Mouse (Mus musculus): ENCODE data around the gene Mipol1. TPM values are rescaled to one million over a fixed set of nuclear protein-coding genes. Genes with fewer than 3 reads are reported as not detected.

The Mipol1 gene
- polyA plus RNA-seq, 1 experiment from 2014 or later = 4.0 TPM

DNA sequence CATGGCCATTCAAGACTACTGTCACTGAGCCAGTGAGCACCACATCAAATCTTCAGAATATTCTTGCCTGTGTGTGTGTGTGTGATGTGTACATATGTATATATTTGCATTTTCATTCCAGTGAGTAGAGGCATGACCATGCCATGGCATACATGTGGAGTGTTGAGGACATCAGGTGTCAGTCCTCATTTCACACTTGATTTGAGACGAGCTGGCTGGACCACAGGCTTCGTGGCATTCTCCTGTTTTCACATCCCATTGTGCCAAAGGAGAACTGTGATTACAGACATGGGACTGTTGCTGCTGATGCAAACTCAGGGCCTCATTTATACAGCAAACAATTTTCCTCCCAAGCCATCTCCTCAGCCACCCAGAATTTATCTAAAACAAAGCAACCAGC, 132.5 kb downstream of the Mipol1 start:
- H3K4me3 ChIP-seq (ENCODE audit: low read depth, low read length) = no peak overlapping the region
- no peak overlapping the region for H3K27ac ChIP-seq (ENCODE audit: low read depth, low read length)

DNA sequence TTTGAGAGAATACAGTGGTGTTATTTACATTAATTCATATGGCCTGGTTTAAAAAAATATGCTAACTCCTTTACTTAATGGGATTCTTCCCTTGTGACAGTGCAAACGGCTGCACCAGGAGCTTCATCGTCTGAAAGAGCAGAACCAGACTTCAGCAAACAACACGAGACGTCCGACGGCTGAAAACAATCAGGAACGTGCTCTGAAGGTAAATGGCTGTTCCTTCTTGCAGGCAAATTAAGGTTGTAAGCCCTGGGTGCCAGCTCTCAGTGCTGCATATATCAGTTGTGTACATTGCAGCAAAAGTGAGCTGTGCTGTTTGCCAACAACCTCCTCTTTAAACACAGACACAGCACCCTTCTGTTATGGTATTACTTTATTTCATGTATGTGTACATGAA, 133.8 kb downstream of the Mipol1 start:
- no peaks in the 10 kb centered on the region for H3K4me1 ChIP-seq (replicated peaks; ENCODE audit: control insufficient read depth, insufficient read depth, low read length)

More for the DNA sequence above, 132.5 kb downstream of the Mipol1 start:
- no peaks in the 10 kb centered on the region for H3K27me3 ChIP-seq (replicated peaks; ENCODE audit: control insufficient read depth, insufficient read depth, low read length)
- no peak overlapping the region for H3K4me2 ChIP-seq (replicated peaks; ENCODE audit: low read depth)
- H3K9ac ChIP-seq (ENCODE audit: low read depth, low read length) = no peak overlapping the region
- H3K36me3 ChIP-seq (ENCODE audit: control insufficient read depth, insufficient read depth) = no peaks in the 10 kb centered on the region
- ATAC-seq = no peak
- H3K4me1 ChIP-seq (replicated peaks; ENCODE audit: control insufficient read depth, insufficient read depth, low read length) = no peaks in the 10 kb centered on the region
- WGBS = 93% methylated on average over 2 of the region's 2 CpGs
- no peaks in the 10 kb centered on the region for H3K9me3 ChIP-seq (ENCODE audit: control insufficient read depth)
- TF ChIP-seq CTCF (IDR thresholded peaks at IDR 0.05; ENCODE audit: low read depth) = no peak

DNA sequence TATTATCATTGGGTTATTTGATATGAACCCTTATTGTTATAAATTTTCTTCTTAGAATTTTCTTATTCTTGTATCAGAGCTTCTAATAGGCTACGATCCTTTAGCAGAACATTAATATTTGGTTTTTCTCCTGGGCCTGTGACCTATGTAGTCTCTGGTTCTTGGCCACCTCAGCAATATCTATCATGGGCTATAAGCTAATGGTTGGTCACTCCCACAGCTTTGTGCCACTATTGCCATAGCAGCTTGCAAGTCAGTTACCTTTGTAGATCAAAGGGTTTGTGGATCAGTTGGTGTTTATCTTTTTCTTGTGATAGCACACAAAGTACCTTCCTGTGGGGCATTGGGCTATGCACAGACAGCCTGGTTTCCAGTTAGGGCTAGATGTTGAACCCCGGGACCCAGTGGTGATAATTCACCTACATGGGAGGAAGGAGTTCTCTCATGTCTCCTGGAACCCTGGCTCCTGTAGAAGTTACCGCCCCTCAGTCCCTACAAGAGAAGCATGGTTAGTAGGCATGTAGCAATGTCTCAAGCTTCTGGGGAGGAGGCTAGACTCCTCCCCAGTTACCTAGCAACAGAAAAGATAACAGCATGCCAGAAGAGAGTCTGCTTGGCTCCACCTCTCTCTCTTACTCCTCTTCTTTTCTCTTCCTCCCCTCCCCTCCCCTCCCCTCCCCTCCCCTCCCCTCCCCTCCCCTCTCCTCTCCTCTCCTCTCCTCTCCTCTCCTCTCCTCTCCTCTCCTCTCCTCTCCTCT, 141.7 kb downstream of the Mipol1 start:
- H3K36me3 ChIP-seq (ENCODE audit: control insufficient read depth, insufficient read depth) = no peaks in the 10 kb centered on the region
- no peak overlapping the region for H3K27ac ChIP-seq (ENCODE audit: low read depth, low read length)
- H3K9me3 ChIP-seq (ENCODE audit: control insufficient read depth) = no peaks in the 10 kb centered on the region
- WGBS = 84% methylated on average over 3 of the region's 3 CpGs
- no peak for TF ChIP-seq CTCF (IDR thresholded peaks at IDR 0.05; ENCODE audit: low read depth)
- no peaks in the 10 kb centered on the region for H3K4me1 ChIP-seq (replicated peaks; ENCODE audit: control insufficient read depth, insufficient read depth, low read length)
- ATAC-seq = no peak
- H3K27me3 ChIP-seq (replicated peaks; ENCODE audit: control insufficient read depth, insufficient read depth, low read length) = no peaks in the 10 kb centered on the region
- H3K4me3 ChIP-seq (ENCODE audit: low read depth, low read length) = no peak overlapping the region
- no peak overlapping the region for H3K9ac ChIP-seq (ENCODE audit: low read depth, low read length)
- no peak overlapping the region for H3K4me2 ChIP-seq (replicated peaks; ENCODE audit: low read depth)

More for the DNA sequence above, 133.8 kb downstream of the Mipol1 start:
- Histone ChIP-seq H3K9ac (ENCODE audit: low read depth, low read length) (no peak overlapping the region), H3K4me3 (ENCODE audit: low read depth, low read length) (no peak overlapping the region), H3K27me3 (replicated peaks; ENCODE audit: control insufficient read depth, insufficient read depth, low read length) (no peaks in the 10 kb centered on the region), H3K4me2 (replicated peaks; ENCODE audit: low read depth) (no peak overlapping the region), H3K36me3 (ENCODE audit: control insufficient read depth, insufficient read depth) (no peaks in the 10 kb centered on the region), H3K9me3 (ENCODE audit: control insufficient read depth) (no peaks in the 10 kb centered on the region), H3K27ac (ENCODE audit: low read depth, low read length) (no peak overlapping the region)
- 56% methylated on average over 7 of the region's 7 CpGs for WGBS
- no peak for TF ChIP-seq CTCF (IDR thresholded peaks at IDR 0.05; ENCODE audit: low read depth)
- ATAC-seq = no peak

DNA sequence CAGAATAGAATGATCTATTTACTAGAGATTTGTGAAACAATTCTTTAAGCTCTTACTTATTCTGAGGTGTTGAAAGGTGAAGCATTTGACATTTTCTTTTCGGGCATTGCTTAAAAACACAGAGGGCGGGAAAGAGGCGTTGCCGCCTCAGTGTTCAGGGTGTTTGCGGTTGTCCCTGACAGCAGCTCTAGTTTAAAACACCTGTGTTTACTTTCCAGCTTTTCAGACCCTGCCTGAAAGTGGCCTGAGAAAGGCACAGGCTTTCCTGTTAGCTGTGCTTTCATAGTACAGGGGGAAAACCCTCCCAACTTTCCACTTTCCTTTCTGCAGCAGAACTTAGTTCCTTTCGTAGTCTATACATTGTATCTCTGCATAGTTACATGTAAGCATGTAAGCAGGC, 152.6 kb downstream of the Mipol1 start:
- H3K4me3 ChIP-seq (ENCODE audit: low read depth, low read length) = no peak overlapping the region
- WGBS = 37% methylated on average over 6 of the region's 6 CpGs
- no peak for TF ChIP-seq CTCF (IDR thresholded peaks at IDR 0.05; ENCODE audit: low read depth)
- H3K9me3 ChIP-seq (ENCODE audit: control insufficient read depth) = no peaks in the 10 kb centered on the region
- H3K4me1 ChIP-seq (replicated peaks; ENCODE audit: control insufficient read depth, insufficient read depth, low read length) = no peaks in the 10 kb centered on the region; the same call in 1 of the 2 replicates
- no peaks in the 10 kb centered on the region for H3K36me3 ChIP-seq (ENCODE audit: control insufficient read depth, insufficient read depth)
- H3K9ac ChIP-seq (ENCODE audit: low read depth, low read length) = no peak overlapping the region
- no peak overlapping the region for H3K4me2 ChIP-seq (replicated peaks; ENCODE audit: low read depth)
- no peak for ATAC-seq
- no peak overlapping the region for H3K27ac ChIP-seq (ENCODE audit: low read depth, low read length)
- H3K27me3 ChIP-seq (replicated peaks; ENCODE audit: control insufficient read depth, insufficient read depth, low read length) = no peaks in the 10 kb centered on the region

DNA sequence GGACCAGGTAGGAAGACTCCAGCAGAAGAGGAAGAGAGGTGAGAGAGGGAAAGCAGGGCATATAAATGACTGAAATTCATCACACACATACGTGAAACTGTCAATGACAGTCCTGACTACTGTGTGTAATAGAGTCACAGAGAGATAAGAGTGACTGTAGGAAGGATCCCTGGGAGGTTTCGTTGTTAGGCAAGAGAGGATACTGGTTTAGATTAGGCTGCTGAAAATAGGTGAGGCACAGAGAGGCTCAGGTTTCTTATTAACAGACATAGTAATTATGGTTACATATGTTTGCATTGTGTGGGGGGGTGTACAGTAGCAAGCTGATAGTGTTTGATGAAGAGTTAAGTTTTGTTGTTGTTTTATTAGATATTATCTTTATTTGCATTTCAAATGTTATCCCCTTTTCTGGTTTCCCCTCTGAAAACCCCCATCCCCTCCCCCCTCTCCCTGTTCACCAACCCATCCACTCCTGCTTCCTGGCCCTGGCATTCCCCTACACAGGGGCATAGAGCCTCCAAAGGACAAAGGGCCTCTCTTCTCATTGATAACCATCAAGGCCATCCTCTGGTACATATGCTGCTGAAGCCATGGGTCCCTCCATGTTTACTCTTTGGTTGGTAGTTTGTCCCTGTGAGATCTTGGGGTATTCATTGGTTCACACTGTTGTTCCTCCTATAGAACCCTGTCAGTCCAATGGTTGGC, 157.5 kb downstream of the Mipol1 start:
- no peak for ATAC-seq
- no peak overlapping the region for H3K27ac ChIP-seq (ENCODE audit: low read depth, low read length)
- no peak for TF ChIP-seq CTCF (IDR thresholded peaks at IDR 0.05; ENCODE audit: low read depth)

DNA sequence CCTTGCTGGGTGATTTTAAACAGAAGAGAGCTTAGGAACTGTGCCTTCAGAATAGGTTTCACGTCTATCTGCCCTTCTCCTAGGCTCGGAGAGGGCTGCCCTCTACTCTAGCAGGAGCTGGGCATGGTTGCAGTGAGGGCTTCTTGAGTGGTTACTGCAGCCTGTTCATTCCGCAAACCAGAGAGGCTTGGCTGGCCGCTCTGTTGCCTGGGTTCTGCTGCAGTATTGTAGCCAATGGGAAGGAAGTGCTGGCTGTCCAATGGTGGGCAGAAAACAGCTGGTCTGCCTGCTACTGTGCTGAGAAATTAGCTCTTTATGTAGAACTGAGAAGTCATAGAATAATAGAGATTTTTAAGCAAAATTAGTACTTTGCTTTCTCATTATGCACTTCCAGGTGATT, 169.3 kb downstream of the Mipol1 start:
- Histone ChIP-seq H3K27ac (ENCODE audit: low read depth, low read length) (no peak overlapping the region), H3K27me3 (replicated peaks; ENCODE audit: control insufficient read depth, insufficient read depth, low read length) (no peaks in the 10 kb centered on the region), H3K4me1 (replicated peaks; ENCODE audit: control insufficient read depth, insufficient read depth, low read length) (no peaks in the 10 kb centered on the region), H3K36me3 (ENCODE audit: control insufficient read depth, insufficient read depth) (no peaks in the 10 kb centered on the region), H3K4me3 (ENCODE audit: low read depth, low read length) (no peak overlapping the region), H3K4me2 (replicated peaks; ENCODE audit: low read depth) (no peak overlapping the region), H3K9me3 (ENCODE audit: control insufficient read depth) (no peaks in the 10 kb centered on the region), H3K9ac (ENCODE audit: low read depth, low read length) (no peak overlapping the region)
- ATAC-seq = no peak
- TF ChIP-seq CTCF (IDR thresholded peaks at IDR 0.05; ENCODE audit: low read depth) = no peak
- WGBS = 69% methylated on average over 4 of the region's 4 CpGs

More for the DNA sequence above, 157.5 kb downstream of the Mipol1 start:
- Histone ChIP-seq H3K4me1 (replicated peaks; ENCODE audit: control insufficient read depth, insufficient read depth, low read length) (no peaks in the 10 kb centered on the region; the same call in 1 of the 2 replicates), H3K27me3 (replicated peaks; ENCODE audit: control insufficient read depth, insufficient read depth, low read length) (no peaks in the 10 kb centered on the region), H3K9ac (ENCODE audit: low read depth, low read length) (no peak overlapping the region), H3K36me3 (ENCODE audit: control insufficient read depth, insufficient read depth) (no peaks in the 10 kb centered on the region), H3K4me3 (ENCODE audit: low read depth, low read length) (no peak overlapping the region), H3K4me2 (replicated peaks; ENCODE audit: low read depth) (no peak overlapping the region), H3K9me3 (ENCODE audit: control insufficient read depth) (no peaks in the 10 kb centered on the region)
- WGBS = 39% methylated on average over 2 of the region's 2 CpGs

All from intestine, postnatal 0 days (tissue).